Mouse (Mus musculus) lung, postnatal 0 days (tissue): ENCODE measurements at regions not wholly inside any gene's neighbourhood (a gene's known extent, or its start where the extent isn't known, plus 50 kb on each side); places are given as distances from the start of the nearest gene placed in this dataset.

Experiments used
- ATAC-seq: fragments of 200-750 bp; cut with Nextera tagmentation; 2 replicates; pipeline ENCODE4 v1.8.0; 2017; ENCODE audit warnings: moderate library complexity
- DNase-seq: peaks from one replicate; pipeline ENCODE4 v3.0.0-alpha.2; 2016; ENCODE audit warnings: low spot score
- H3K27ac ChIP-seq: fragments of 300-500 bp; sonication (generic); 2 replicates; pipeline ENCODE4 v1.5.1; 2014; ENCODE audit warnings: antibody characterized with exemption, mild to moderate bottlenecking, low read length, mixed read lengths
- H3K27me3 ChIP-seq: fragments of 300-500 bp; sonication (generic); replicated peaks from 2 replicates; pipeline ENCODE4 v1.6.1; 2014; ENCODE audit warnings: low read length, mixed read lengths; ENCODE audit not compliant: insufficient read depth
- H3K36me3 ChIP-seq: fragments of 300-500 bp; sonication (generic); 2 replicates; pipeline ENCODE4 v1.6.1; 2014; ENCODE audit warnings: low read length, mixed read lengths; ENCODE audit not compliant: insufficient read depth
- H3K4me1 ChIP-seq: fragments of 300-500 bp; sonication (generic); 2 replicates; pipeline ENCODE4 v1.6.1; 2014; ENCODE audit warnings: antibody characterized with exemption, low read depth, low read length, mixed read lengths; ENCODE audit not compliant: insufficient read depth
- H3K4me2 ChIP-seq: fragments of 300-500 bp; sonication (generic); replicated peaks from 2 replicates; pipeline ENCODE4 v1.6.1; 2014; ENCODE audit warnings: low read depth, mild to moderate bottlenecking, low read length, moderate library complexity, mixed read lengths
- H3K4me3 ChIP-seq: fragments of 300-500 bp; sonication (generic); 2 replicates; pipeline ENCODE4 v1.5.1; 2014; ENCODE audit warnings: low read depth, low read length
- H3K9ac ChIP-seq: fragments of 300-500 bp; sonication (generic); replicated peaks from 2 replicates; pipeline ENCODE4 v1.6.1; 2014; ENCODE audit warnings: low read depth, mild to moderate bottlenecking
- H3K9me3 ChIP-seq: fragments of 300-500 bp; sonication (generic); 2 replicates; pipeline ENCODE4 v1.6.1; 2016; ENCODE audit warnings: low read length, mixed read lengths
- CTCF ChIP-seq: IDR thresholded peaks from 2 replicates; pipeline ENCODE4 v1.5.1; 2016; ENCODE audit warnings: antibody characterized with exemption, mild to moderate bottlenecking
- EP300 ChIP-seq: IDR thresholded peaks from 2 replicates; pipeline ENCODE4 v1.6.1; 2016; ENCODE audit warnings: antibody characterized with exemption, mild to moderate bottlenecking, control low read depth
- WGBS: fragments of 180-500 bp; shearing (Covaris S2); extraction: QIAGEN DNeasy Blood & Tissue Kit; methylation state at CpG from one replicate; pipeline ENCODE4 v1.1.7; 2014; 5-methylcytosine and 5-hydroxymethylcytosine counted together

DNA sequence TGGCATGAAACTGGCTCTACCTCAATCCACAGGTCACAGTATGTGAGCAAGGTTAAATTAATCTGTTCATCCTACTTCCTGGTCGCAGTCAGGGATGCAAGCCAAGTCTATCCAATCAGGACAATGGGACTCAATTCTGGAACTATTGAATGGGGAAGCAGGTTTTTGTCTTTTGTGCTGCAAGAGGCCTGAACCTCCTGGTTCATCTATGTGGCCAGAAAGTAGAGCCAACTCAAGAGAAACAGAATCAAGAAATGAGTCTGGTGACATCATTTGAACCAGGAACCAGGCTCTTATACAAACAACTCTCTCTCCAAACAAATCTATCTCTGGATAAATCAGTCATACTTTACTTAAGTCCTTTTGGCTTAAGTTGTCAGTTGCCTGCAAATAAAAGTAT lies 294.7 kb upstream of the Usp25 start:
- no peak for TF ChIP-seq EP300
- WGBS = 83% methylated on average over 1 of the region's 1 CpGs
- ATAC-seq = no peak

DNA sequence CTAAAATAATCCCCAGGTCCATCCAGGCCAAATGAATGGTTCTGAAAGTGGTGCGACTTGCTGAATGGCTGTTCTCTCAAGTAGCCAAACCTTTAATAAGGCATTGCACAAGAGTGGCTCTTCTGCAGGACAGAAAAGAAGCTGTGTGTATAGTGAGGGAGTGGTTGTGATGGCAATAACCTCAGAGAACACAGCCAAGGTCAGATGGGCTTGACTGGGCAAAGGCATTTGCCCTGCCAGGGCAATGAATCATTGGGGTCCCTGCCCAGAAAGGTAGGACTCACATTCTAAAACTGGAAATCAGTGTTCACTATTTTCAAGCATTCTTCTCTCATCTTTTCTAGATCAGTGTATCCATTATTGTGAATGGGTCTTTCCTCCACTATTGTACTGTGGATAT lies 295.4 kb upstream of the Usp25 start:
- Histone ChIP-seq H3K27ac (no peak overlapping the region), H3K4me1 (no peaks in the 10 kb centered on the region), H3K9me3 (no peaks in the 10 kb centered on the region), H3K36me3 (no peaks in the 10 kb centered on the region), H3K4me2 (no peak overlapping the region), H3K4me3 (no peak overlapping the region), H3K27me3 (no peaks in the 10 kb centered on the region), H3K9ac (no peak overlapping the region)
- ATAC-seq (no peak), DNase-seq (no peak)
- TF ChIP-seq CTCF (no peak), EP300 (no peak)
- 69% methylated on average over 1 of the region's 1 CpGs for WGBS

More for the DNA sequence above, 294.7 kb upstream of the Usp25 start:
- Histone ChIP-seq H3K9ac (no peak overlapping the region), H3K27ac (no peak overlapping the region), H3K27me3 (no peaks in the 10 kb centered on the region), H3K36me3 (no peaks in the 10 kb centered on the region), H3K9me3 (no peaks in the 10 kb centered on the region), H3K4me2 (no peak overlapping the region), H3K4me1 (no peaks in the 10 kb centered on the region), H3K4me3 (no peak overlapping the region)
- DNase-seq = no peak

DNA sequence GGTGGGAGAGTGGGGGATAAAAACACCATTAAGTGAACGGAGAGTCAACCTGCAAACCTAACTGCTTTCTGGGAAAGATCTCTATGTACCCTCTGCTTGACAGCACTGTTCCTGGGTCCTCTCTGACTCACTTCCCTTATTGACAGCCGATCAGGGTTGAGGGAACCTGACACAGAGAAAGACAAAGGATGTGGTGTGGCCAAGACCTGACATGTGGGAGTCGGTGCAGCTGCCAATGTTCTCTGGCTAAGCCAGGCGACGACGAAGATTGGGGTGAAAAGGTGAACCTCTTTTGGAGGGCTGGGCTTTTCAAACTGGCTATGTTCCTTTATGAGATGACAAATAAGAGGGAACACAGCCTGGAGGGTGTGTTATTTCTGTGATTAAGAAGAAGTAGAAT lies 318.6 kb upstream of the Usp25 start:
- H3K4me1 ChIP-seq = no peaks in the 10 kb centered on the region
- no peaks in the 10 kb centered on the region for H3K9me3 ChIP-seq
- no peak overlapping the region for H3K4me2 ChIP-seq
- 29% methylated on average over 6 of the region's 6 CpGs for WGBS
- DNase-seq = peak; percentile 46
- H3K36me3 ChIP-seq = no peaks in the 10 kb centered on the region
- H3K27me3 ChIP-seq = no peaks in the 10 kb centered on the region
- H3K4me3 ChIP-seq = no peak overlapping the region
- H3K9ac ChIP-seq = no peak overlapping the region
- no peak for TF ChIP-seq CTCF
- no peak for TF ChIP-seq EP300
- ATAC-seq = peak; percentile 57
- H3K27ac ChIP-seq = no peak overlapping the region

DNA sequence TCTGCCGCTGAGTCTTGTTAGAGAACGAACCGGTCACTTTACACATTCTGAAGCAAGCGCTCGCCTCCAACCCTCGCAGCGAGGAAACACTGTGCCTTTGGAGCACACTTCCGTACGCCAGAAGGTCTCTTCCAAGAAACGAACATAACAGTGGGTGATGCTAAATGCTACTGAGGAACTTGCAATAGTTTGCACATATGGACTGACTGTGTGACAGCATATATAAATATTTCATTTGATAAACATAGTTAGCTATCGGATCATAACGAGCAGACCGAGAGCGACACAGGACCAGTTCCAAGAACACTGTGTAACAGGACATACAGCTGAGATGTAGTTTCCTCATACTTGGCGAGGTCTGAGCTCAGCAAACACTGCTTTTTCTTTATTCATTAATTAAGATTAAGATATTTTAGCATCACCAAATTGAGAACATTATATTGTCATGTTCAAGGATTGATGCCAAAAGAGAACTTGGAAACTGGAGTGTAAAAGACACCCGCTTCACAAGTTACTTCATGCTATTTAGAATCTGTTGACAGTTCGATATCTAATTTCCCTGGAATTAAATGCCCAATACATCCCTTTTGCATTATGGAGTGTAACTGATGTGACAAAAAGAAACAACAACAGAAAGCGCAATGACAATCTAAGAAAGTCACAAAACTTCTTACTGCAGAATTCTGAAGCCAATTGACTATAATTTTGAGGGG lies 314.3 kb upstream of the Nrip1 start:
- 77% methylated on average over 18 of the region's 18 CpGs for WGBS
- Histone ChIP-seq H3K9me3 (no peaks in the 10 kb centered on the region), H3K4me2 (no peak overlapping the region), H3K27me3 (no peaks in the 10 kb centered on the region), H3K4me1 (no peaks in the 10 kb centered on the region), H3K4me3 (no peak overlapping the region), H3K9ac (no peak overlapping the region), H3K36me3 (no peaks in the 10 kb centered on the region), H3K27ac (no peak overlapping the region)
- DNase-seq (peak; percentile 86), ATAC-seq (peak; percentile 95)
- no peak for TF ChIP-seq CTCF
- peak; percentile 96 for TF ChIP-seq EP300

DNA sequence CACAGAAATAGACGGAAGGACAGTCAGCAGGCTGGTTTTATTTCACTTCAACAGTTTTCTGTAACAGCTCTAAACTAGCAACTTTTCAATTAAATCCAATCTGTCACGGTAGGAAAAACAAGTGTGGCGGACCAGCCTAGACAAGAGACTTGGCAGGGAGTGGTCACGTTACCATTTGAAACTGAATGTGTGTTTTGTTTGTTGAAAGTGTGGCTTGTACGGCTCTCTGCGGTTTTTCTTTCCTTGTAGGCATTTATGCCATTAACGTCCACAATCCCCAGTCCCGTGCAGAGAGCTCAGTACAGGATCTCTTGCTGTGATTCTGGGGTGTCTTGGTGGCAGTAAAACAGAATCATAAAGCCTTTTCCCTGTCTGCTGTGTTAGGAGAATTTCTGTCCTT lies 311.9 kb upstream of the Nrip1 start:
- 61% methylated on average over 8 of the region's 8 CpGs for WGBS
- no peak for ATAC-seq
- Histone ChIP-seq H3K9ac (no peak overlapping the region), H3K9me3 (no peaks in the 10 kb centered on the region), H3K4me3 (no peak overlapping the region), H3K4me2 (no peak overlapping the region), H3K27ac (no peak overlapping the region), H3K36me3 (no peaks in the 10 kb centered on the region), H3K4me1 (no peaks in the 10 kb centered on the region), H3K27me3 (no peaks in the 10 kb centered on the region)
- no peak for DNase-seq
- TF ChIP-seq CTCF (no peak), EP300 (no peak)

DNA sequence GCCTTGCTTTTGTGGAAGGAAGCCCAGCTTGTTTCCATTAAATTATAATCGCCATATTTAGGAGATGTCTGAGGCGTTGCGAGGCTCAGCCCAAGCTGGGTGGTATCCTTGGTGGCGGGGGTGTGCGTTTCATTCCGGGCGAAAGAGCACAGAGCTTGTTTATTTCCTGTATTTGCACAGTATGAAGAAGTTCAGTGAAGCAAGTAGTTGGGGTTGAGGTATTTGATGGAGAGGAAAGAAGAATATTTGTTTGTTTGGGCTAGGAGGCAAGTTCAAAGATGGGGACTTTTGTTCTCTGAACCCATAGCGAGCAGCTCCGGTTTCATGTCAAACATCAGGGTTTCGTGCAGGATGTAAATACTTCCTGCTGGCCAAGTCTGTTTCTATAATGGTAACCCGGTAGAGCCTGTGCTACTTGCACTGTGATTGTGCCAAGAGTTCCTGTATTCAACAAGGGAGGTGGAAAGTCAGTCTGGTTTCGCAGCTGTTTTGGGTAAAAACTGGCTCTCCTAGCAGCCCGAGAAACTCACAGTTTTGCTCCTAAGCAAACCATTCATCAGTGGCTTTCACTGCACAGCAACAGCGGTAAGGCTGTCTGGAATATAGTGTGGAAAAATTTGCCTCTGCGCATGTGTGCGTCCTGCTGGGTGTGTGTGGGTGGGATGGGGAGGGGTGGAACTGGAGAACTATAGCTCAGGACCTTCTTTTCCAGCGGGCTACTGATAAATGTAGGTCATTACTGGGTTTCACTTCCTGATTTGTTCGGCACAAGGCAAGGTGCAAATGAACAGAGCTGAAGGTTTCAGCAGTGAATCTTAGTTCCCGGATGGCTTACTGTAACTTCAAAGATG lies 306.7 kb upstream of the Nrip1 start:
- ATAC-seq (peak; percentile 61), DNase-seq (peak; percentile 58)
- Histone ChIP-seq H3K9me3 (no peaks in the 10 kb centered on the region), H3K27ac (no peak overlapping the region), H3K4me2 (peak overlapping the region; percentile 56), H3K27me3 (no peaks in the 10 kb centered on the region), H3K9ac (no peak overlapping the region; the same call in 1 of the 2 replicates), H3K36me3 (no peaks in the 10 kb centered on the region), H3K4me1 (no peaks in the 10 kb centered on the region), H3K4me3 (peak overlapping the region; percentile 40)
- WGBS = 6% methylated on average over 19 of the region's 19 CpGs
- TF ChIP-seq EP300 (no peak), CTCF (no peak)
